Mouse (Mus musculus) B cell, adult 2 months (primary cell): Measurements from ENCODE around the gene Tle6.

Experiments
- DNase-seq, 2 experiments: peaks; one replicate each; pipeline ENCODE4 v3.0.0; 2022

Tle6 gene

GRCm38 (mm10) chr10:81620786-81621185 is 19.9 kb upstream of the Tle6 start:
- no peak for DNase-seq

DNA sequence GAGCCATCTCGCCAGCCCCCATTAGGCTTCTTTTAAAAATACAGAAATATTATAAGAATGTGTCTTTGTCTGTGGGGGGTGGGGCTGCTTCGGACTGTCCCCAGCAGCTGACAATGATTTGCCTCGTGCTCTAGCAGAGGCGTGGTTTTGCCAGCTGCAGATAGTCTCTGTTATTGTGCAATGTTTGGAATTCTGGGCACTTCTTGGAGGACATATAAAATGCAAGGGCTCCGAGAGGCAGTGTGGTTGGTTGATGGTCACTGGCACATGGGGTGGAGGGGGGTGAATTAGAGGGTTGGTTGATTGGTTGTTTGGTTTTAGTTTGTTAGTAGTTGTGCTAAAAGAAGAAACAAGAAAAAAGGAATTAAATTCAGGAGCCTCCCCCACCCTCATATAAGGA is 19.1 kb upstream of the Tle6 start:
- DNase-seq: no peak

- DNase-seq: no peak
These were observed 14.6 kb upstream of the Tle6 start for GRCm38 (mm10) chr10:81615486-81615885.

GRCm38 (mm10) chr10:81612779-81613178 is 11.9 kb upstream of the Tle6 start:
- no peak for DNase-seq

DNA sequence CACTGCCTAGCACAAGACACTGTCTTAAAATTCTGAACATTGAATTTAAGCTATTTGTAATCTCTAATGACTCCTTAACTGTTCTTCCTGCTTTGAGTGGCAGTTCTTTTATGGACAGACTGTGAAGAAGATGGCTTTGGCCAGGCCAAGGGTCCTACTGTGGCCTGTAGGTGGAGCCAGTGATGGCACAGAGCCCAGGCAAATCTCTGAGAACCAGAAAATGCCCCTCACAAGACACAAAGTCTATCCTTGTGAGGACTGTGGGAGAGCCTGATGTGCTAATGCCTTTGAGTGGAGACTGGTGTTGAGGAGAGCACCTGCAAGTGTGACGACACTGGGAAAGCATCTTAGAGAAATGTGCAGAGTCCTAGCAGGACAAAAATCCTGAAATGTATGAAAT is 7.4 kb upstream of the Tle6 start:
- DNase-seq: no peak

- peak; percentile 84 to 86 for DNase-seq
These were observed 5.3 kb upstream of the Tle6 start, which contains the start of gene BC025920 for GRCm38 (mm10) chr10:81605974-81606751. Gene BC025920 (plus strand): TSS chr10:81606270.

DNA sequence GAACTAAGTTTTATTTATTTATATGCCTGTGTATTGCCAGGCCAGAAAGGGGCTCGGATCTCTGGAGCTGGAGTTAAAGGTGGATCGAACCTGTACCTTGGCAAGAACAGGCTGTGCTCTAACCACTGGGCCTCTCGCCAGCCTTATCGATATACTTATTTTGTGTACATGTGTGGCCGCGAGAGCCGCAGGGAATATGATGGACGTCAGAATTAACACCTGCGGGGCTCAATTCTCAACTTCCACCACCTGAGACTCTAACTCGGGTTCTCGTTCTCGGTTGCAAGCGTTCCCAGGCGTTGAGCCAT is 4.7 kb upstream of the Tle6 start:
- no peak for DNase-seq

- DNase-seq: peak; percentile 84 to 85
These were observed 4.2 kb upstream of the Tle6 start for GRCm38 (mm10) chr10:81604968-81605665.

DNA sequence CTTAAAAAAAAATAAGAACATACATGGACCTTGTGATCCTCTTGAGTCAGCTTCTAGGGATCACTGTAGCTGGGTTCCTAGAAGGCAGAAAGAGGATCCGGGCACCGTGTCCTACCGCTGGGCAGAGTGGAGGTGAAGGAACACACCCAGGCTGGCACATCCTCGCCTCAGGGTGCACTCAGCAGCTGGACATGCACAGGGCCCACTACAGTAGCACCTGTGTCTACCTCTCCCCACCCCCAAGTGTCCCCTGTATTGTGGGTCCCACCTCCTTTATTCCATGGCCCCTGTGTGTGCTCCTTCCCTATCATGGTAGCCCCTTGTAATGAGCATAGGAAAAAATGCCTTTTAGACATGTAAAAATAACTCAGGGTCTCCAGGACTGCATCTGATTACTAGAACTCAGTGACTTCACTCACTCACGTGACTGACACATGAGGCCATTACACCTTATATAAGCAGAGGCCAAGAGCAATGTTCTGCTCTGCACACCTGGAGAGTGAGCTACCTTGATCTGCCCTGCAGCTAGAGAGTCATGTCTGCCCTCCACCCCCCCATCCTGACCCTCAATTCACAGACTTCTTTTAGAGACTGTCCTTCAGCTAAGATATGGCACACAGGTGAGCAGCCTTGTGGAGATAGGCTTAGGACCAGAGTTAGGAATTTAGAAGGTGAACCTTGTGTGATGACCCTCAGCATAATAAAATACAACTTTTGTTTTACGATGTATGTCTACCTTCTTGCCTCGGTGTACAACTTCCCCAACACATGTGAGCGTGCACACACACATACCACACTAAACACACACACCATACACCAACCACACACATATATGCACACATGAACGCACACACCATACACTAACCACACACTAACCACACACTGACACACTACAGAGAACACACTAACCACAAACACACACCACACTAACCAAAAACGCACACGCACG is 3.4 kb upstream of the Tle6 start:
- peak; percentile 20 to 29 for DNase-seq

DNA sequence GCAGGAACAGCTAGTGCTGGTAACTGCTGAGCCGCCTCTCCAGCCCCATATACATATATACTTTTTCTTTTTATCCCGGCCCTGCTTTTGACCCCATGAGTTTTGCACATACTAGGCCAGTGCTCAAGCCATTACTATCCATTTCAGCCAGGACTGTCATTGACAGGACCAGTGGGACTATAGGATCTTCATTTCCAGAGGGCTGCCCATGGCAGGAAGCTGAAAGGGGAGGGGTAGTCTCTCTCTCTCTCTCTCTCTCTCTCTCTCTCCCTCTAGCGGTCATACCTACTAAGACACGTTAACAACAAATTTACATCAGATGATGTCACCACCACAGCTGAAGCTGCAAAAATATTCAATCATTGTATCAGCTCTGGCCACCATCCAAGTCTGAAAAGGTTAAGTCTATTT is 1.9 kb upstream of the Tle6 start:
- DNase-seq: peak; percentile 52 to 53

GRCm38 (mm10) chr10:81601396-81601905 is 578 bp upstream of the Tle6 start:
- no peak for DNase-seq

- no peak for DNase-seq
These were observed 777 bp downstream of the Tle6 start for GRCm38 (mm10) chr10:81600096-81600495.

DNA sequence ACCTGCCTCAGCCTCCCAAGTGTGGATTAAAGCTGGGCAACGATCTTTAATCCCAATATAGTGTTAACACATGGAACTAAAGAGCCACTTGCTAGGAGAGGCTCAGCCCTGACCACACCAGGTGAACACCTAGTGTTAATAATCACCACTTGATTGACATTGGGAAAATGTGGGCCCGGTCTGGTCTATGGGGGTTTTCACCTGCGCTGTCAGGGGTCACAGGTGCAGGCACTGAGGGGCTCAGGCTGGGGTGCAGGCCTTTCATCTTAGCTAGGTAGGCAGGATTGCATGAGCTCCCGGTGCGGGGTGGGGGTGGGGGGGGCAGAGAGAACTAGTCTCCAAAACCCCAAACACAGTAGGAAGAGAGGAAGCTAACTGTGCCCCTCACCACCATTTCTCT is 1.2 kb downstream of the Tle6 start:
- no peak for DNase-seq

DNA sequence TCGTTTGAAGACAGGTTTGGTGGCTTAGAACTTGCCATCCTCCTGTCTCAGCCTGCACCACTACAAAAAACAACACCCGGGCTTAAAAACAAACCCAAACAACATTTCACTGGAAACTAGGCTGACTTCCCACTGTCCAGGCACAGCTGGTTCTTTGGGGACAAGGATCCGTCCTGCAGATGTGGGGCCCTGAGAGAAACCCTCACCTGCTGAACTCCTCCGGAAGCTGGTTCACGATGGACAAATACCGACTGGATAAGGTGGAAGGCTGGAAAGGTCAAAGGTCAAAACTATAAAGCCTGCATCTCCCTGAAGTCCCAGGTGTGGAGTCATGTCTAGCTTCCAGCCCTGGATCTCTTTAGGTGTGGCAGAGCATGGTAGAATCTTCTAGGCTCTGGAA is 2.0 kb downstream of the Tle6 start:
- no peak for DNase-seq

GRCm38 (mm10) chr10:81598342-81598741 is 2.5 kb downstream of the Tle6 start:
- no peak for DNase-seq

DNA sequence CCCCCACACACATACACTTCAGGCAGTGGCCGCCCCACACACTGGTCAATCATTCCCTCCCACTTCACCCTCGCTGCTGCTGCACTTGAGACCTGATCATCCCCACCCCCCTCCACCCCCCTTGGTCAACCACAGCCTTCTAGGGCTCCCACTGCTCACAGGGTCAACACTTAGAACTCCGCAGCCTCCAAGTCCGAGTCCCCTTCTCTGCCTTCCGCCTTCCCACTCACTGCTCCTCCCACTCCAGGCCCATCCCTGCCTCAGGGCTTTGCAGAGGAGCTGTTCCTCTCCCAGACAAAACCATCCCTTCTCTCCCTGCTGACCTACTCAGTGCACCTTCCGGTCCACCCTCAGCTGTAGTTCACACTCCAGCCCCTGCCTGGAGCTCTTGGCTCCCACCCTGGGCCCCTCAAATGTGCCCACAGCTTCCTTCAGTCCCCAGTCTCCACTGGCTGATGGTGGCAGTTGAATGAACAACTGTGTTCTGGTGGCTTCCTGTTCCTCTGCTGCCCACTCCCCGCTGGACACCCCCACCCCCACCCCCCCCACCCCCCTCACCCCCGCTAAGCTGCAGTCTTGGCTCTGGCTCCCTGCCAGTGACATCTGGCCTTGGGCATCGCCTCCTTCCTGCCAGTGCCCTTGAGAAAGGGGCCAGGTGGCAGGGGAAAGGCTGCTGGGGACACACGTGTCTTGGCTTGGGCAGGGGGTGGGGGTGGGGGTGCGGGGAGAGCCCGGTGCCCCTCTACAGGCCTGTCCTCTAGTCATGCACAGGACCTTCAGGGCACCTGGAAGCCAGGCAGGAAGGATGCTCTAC is 3.5 kb downstream of the Tle6 start:
- DNase-seq: no peak

- DNase-seq: no peak
These were observed 4.3 kb downstream of the Tle6 start for GRCm38 (mm10) chr10:81596611-81597010.

DNA sequence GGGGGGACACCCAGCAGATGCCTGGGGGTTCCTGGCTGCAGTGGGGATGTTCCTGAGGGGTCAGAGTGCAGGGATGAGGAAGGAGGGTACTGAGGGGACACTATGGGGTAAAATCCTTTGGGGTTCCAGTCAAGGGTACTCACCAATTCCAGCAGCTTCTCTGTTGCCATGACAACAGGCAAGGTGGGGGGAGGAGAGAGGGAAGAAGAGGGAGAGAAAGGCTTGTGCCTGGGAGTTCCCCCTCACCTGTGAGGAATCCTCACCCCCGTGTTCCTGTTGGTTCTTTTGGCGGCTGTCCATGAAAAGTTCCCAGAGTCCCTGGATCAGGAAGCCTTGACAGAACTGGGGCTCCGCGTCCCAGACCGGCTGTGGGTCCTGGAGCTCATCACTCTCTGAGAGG is 5.3 kb downstream of the Tle6 start:
- DNase-seq: no peak

DNA sequence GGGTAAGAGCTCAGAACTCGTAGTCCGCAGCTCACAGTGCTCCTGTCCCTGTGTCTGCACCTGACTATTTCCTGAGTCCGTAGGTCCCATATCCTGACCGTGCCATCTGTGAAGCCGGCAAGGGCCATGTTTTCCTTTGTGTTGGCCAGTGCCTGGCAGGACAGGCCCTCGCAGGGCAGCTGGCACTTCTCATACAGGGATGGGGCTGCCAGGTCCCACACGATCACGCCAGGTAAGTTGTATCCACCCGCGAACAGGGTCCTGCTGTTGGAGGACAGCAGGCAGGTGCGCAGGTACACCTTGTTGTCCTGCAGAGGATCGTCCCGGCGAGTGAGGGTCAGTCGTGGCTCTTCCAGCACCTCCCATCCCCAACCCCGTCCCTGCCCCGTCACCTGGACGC is 6.9 kb downstream of the Tle6 start:
- no peak for DNase-seq

- DNase-seq: no peak
These were observed 7.7 kb downstream of the Tle6 start for GRCm38 (mm10) chr10:81593223-81593622.

GRCm38 (mm10) chr10:81592631-81593030 is 8.2 kb downstream of the Tle6 start:
- DNase-seq: no peak

GRCm38 (mm10) chr10:81591846-81592245 is 9.0 kb downstream of the Tle6 start:
- DNase-seq: no peak
